ENCODE assay signal across 16 mouse cellular contexts in the genomic region with DNA sequence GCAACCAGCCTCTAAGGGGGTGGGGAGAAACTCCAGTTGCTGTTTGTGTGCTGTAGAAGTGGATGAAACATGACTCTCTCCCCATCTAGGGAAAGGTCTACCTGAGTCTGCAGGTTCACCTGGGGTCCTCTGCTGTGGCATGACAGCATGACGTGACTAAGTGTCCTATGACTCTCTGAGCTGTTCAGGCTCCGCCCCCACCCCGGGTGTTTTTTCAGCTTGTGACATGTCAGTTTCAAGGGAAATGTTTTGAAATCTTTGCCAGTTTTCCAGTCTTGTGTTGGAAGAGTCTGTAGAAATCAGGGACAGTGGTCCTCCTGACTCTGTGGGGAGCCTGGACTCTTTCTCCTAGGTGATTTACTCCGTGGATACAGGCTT. TPM values are rescaled to one million over a fixed set of nuclear protein-coding genes. Genes with fewer than 3 reads are reported as not detected.
DNase-seq lines count a peak whose midpoint lies in the region; ATAC-seq lines count a peak whose summit lies in the region.
"Had no signal": no experiment of that assay in that cellular context is flagged by ENCODE, and none has a peak within 500 bp of the region (broad histone marks: within the 10 kb centered on the region; RNA-seq: fewer than 3 reads in every experiment).

No protein-coding gene starts in this region.

- H3K4me2 ChIP-seq in limb, embryonic 11.5 days (ENCODE audit: low read depth, severe bottlenecking), result no peak overlapping the region
- H3K4me2 ChIP-seq in neural tube, embryonic 11.5 days (ENCODE audit: low read depth), result no peak overlapping the region
- no peak overlapping the region for H3K4me2 ChIP-seq in stomach, embryonic 16.5 days (ENCODE audit: low read depth, low read length)
- H3K4me2 ChIP-seq: heart, embryonic 15.5 days; limb, embryonic 13.5 days; liver, embryonic 15.5 days; midbrain, embryonic 12.5 days had no signal

- DNase-seq in heart, adult 11 months, result peak; percentile 77
- no peak for DNase-seq in heart, adult 9 months (ENCODE audit: low spot score in 2 of 2)
- DNase-seq in limb, embryonic 11.5 days (ENCODE audit: low spot score), result no peak
- DNase-seq in limb, embryonic 10.5 days (ENCODE audit: low spot score), result no peak
- DNase-seq in neural tube, embryonic 11.5 days (ENCODE audit: low spot score), result no peak
- DNase-seq in neural tube, embryonic 10.5 days (ENCODE audit: extremely low spot score, low spot score), result no peak
- no peak for DNase-seq in frontal cortex, postnatal 14 days (ENCODE audit: low spot score in 2 of 2)

- no peaks in the 10 kb centered on the region for H3K9me3 ChIP-seq in limb, embryonic 11.5 days (ENCODE audit: control insufficient read depth, low read length)
- no peaks in the 10 kb centered on the region for H3K9me3 ChIP-seq in limb, embryonic 10.5 days (replicated peaks)
- H3K9me3 ChIP-seq in neural tube, embryonic 11.5 days (ENCODE audit: control insufficient read depth, low read length), result no peaks in the 10 kb centered on the region
- no peaks in the 10 kb centered on the region for H3K9me3 ChIP-seq in stomach, embryonic 16.5 days (replicated peaks; ENCODE audit: control insufficient read depth, low read length)
- H3K9me3 ChIP-seq: heart, embryonic 15.5 days; limb, embryonic 13.5 days; liver, embryonic 15.5 days; midbrain, embryonic 12.5 days had no signal

- H3K27me3 ChIP-seq in limb, embryonic 11.5 days (ENCODE audit: control insufficient read depth, insufficient read depth, low read length), result no peaks in the 10 kb centered on the region
- H3K27me3 ChIP-seq in limb, embryonic 10.5 days (ENCODE audit: low read depth, poor library complexity, severe bottlenecking), result peaks cover 31% of the 10 kb centered on the region
- no peaks in the 10 kb centered on the region for H3K27me3 ChIP-seq in neural tube, embryonic 11.5 days (ENCODE audit: control insufficient read depth, insufficient read depth, low read length)
- no peaks in the 10 kb centered on the region for H3K27me3 ChIP-seq in stomach, embryonic 16.5 days (ENCODE audit: control insufficient read depth, insufficient read depth, low read length)
- H3K27me3 ChIP-seq: limb, embryonic 13.5 days; liver, embryonic 15.5 days; midbrain, embryonic 12.5 days had no signal

- no peak overlapping the region for H3K27ac ChIP-seq in limb, embryonic 11.5 days (replicated peaks; ENCODE audit: low read depth, low read length)
- H3K27ac ChIP-seq in limb, embryonic 10.5 days, result no peak overlapping the region
- no peak overlapping the region for H3K27ac ChIP-seq in neural tube, embryonic 11.5 days (ENCODE audit: low read depth, low read length)
- H3K27ac ChIP-seq in stomach, embryonic 16.5 days (ENCODE audit: low read length), result no peak overlapping the region
- H3K27ac ChIP-seq: heart, embryonic 15.5 days; layer of hippocampus, adult 2 months; limb, embryonic 13.5 days; liver, embryonic 15.5 days; midbrain, embryonic 12.5 days had no signal

- no peaks in the 10 kb centered on the region for H3K4me1 ChIP-seq in limb, embryonic 11.5 days (ENCODE audit: control insufficient read depth, insufficient read depth, low read length)
- peaks cover 16% of the 10 kb centered on the region for H3K4me1 ChIP-seq in limb, embryonic 10.5 days
- no peaks in the 10 kb centered on the region for H3K4me1 ChIP-seq in neural tube, embryonic 11.5 days (ENCODE audit: control insufficient read depth, insufficient read depth, low read length)
- no peaks in the 10 kb centered on the region for H3K4me1 ChIP-seq in stomach, embryonic 16.5 days (ENCODE audit: control insufficient read depth, insufficient read depth, low read length)
- H3K4me1 ChIP-seq: limb, embryonic 13.5 days had no signal

- WGBS in limb, embryonic 11.5 days, result 49% methylated on average over 4 of the region's 4 CpGs
- 57% methylated on average over 4 of the region's 4 CpGs for WGBS in limb, embryonic 10.5 days
- WGBS in neural tube, embryonic 11.5 days, result 52% methylated on average over 4 of the region's 4 CpGs
- 36% methylated on average over 4 of the region's 4 CpGs for WGBS in stomach, embryonic 16.5 days

- H3K9ac ChIP-seq in limb, embryonic 11.5 days (ENCODE audit: low read length), result no peak overlapping the region
- no peak overlapping the region for H3K9ac ChIP-seq in neural tube, embryonic 11.5 days (ENCODE audit: low read length)
- H3K9ac ChIP-seq in stomach, embryonic 16.5 days (ENCODE audit: low read length), result no peak overlapping the region
- H3K9ac ChIP-seq: forebrain, postnatal 0 days; heart, embryonic 15.5 days; limb, embryonic 13.5 days; liver, embryonic 15.5 days; midbrain, embryonic 12.5 days had no signal

- ATAC-seq in limb, embryonic 11.5 days (ENCODE audit: insufficient number of reproducible peaks, low FRiP score, low TSS enrichment, low read depth), result peak; percentile 31; the same call in 1 of the 2 replicates
- peak; percentile 27; the same call in 1 of the 2 replicates for ATAC-seq in neural tube, embryonic 11.5 days (ENCODE audit: insufficient read depth, low FRiP score, low TSS enrichment)
- 0 out of 2 replicates have a peak, but pooled peaks have one; percentile 4 for ATAC-seq in stomach, embryonic 16.5 days (ENCODE audit: insufficient read depth, low FRiP score)

- no peak overlapping the region for H3K4me3 ChIP-seq in limb, embryonic 11.5 days (ENCODE audit: low read depth, low read length)
- no peak overlapping the region for H3K4me3 ChIP-seq in limb, embryonic 10.5 days
- H3K4me3 ChIP-seq in neural tube, embryonic 11.5 days (ENCODE audit: low read depth, low read length), result no peak overlapping the region
- H3K4me3 ChIP-seq in stomach, embryonic 16.5 days (replicated peaks; ENCODE audit: low read length), result no peak overlapping the region
- H3K4me3 ChIP-seq: heart, embryonic 15.5 days; layer of hippocampus, adult 2 months; limb, embryonic 13.5 days; liver, embryonic 15.5 days; midbrain, embryonic 12.5 days had no signal

- H3K36me3 ChIP-seq in limb, embryonic 11.5 days (ENCODE audit: control insufficient read depth, insufficient read depth, low read length), result no peaks in the 10 kb centered on the region
- H3K36me3 ChIP-seq in limb, embryonic 10.5 days, result no peaks in the 10 kb centered on the region
- no peaks in the 10 kb centered on the region for H3K36me3 ChIP-seq in neural tube, embryonic 11.5 days (ENCODE audit: control insufficient read depth, insufficient read depth, low read length)
- no peaks in the 10 kb centered on the region for H3K36me3 ChIP-seq in stomach, embryonic 16.5 days (ENCODE audit: control insufficient read depth, insufficient read depth, low read length)
- H3K36me3 ChIP-seq: heart, embryonic 15.5 days; limb, embryonic 13.5 days; liver, embryonic 15.5 days; midbrain, embryonic 12.5 days had no signal

RNA-seq across cellular contexts. Expression of gene Slc6a12, which starts 4.4 kb away (rescaled TPM):
- 0.53 TPM in 1 of 2 replicates, not detected in the other for polyA plus RNA-seq in limb, embryonic 11.5 days (2014; fragmentation: Nextera tagmentation; extraction: Ambion mirVana)
- polyA plus RNA-seq in limb, embryonic 10.5 days (2016; fragmentation: Nextera tagmentation; extraction: Ambion mirVana), result 0.55 and 1.0 TPM in 2 replicates
- not detected in 2 replicates for polyA plus RNA-seq in neural tube, embryonic 11.5 days (2014; fragmentation: Nextera tagmentation; extraction: Ambion mirVana)
- polyA plus RNA-seq in stomach, embryonic 16.5 days (2015; fragmentation: Nextera tagmentation; extraction: Ambion mirVana), result 0.27 TPM in 1 of 2 replicates, not detected in the other
- polyA plus RNA-seq: CD4-positive, CD25-positive, alpha-beta regulatory T cell, adult 4 months; embryonic facial prominence, embryonic 11.5 days; heart, embryonic 15.5 days; limb, embryonic 13.5 days had no signal

RNA-seq across cellular contexts. Expression of gene Slc6a13, which starts 38.5 kb away (rescaled TPM):
- 0.81 and 1.3 TPM in 2 replicates for polyA plus RNA-seq in limb, embryonic 11.5 days (2014; fragmentation: Nextera tagmentation; extraction: Ambion mirVana)
- polyA plus RNA-seq in limb, embryonic 10.5 days (2016; fragmentation: Nextera tagmentation; extraction: Ambion mirVana), result 1.1 and 1.7 TPM in 2 replicates
- 2.9 and 3.3 TPM in 2 replicates for polyA plus RNA-seq in neural tube, embryonic 11.5 days (2014; fragmentation: Nextera tagmentation; extraction: Ambion mirVana)
- polyA plus RNA-seq in stomach, embryonic 16.5 days (2015; fragmentation: Nextera tagmentation; extraction: Ambion mirVana), result 2.0 and 2.9 TPM in 2 replicates
